Mouse (Mus musculus): ENCODE results near the gene Slc22a5.
"Not testable (repeated sequence)": the region's sequence is repeated elsewhere in the genome, so short reads cannot be mapped to it uniquely, and the experiment has no call there.

Slc22a5 gene

DNA sequence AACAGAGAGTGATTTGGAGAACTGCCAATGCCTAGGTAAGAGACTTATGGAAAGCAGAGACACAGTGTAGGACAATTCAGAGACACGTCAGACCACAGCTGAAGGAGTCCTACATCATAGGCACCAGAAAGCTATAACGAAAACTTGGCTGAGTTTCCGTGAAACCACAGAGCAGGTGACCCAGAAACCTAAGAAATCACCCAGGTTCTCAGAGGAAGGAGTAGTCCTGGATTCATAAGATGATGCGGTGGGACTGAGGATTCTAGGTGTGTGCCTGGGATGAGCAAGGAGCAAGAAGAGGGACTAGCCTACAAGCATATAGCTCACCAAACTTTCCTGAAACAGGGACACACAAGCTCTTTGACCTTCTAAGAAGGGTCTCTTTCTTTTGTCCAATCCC lies 3.2 kb downstream of the Slc22a5 start:
- DNase-seq (ENCODE audit: extremely low spot score): no peak

DNA sequence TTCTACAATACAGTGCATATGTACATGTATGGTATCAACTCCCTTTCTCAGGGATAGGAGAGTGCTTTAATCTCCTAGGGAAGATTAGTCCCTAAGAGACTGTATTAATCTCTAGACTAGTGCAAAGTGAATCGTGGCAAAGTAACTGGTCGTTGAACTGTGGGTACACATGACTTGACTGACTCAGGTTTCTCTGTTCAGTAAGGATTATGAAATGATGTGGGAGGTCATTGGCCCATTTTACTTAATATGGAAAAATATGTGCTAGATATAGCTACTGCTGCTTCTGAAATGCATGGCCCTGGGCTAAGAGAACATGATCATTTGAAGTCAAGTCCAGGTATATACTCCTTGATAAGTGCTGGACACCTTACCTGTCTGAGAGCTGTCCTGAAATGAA lies 8.2 kb downstream of the Slc22a5 start:
- no peak for DNase-seq (ENCODE audit: extremely low spot score)

DNA sequence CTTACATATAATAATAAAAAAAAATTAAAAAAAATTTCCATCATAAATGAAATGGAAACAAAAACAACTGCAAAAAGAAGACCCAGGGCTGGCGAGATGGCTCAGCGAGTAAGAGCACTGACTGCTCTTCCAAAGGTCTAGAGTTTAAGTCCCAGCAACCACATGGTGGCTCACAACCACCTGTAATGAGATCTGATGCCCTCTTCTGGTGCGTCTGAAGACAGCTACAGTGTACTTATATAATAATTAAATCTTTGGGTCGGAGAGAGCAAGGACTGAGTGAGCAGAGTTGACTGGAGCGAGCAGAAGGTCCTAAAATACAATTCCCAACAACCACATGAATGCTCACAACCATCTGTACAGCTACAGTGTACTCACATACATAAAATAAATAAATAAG lies 13.4 kb downstream of the Slc22a5 start:
- DNase-seq (ENCODE audit: extremely low spot score): not testable (repeated sequence)

DNA sequence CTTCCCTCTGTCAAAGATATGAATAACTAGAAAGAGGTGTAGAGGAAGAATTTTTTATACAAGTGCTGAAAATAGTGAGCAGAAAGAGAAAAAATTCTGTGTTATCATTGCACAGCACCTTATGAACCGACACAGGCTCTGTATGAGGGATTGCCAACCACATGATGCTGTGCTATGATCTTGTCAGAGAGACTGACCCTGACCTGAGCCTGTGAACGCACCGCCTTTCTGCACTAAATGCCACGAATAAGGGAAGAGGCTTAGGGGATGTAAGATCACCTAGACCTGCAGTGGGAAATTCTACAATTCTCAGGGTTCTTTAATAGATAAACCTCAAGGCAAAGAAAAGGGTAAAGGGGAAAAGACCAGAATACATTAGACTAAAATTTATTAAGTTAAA lies 15.0 kb downstream of the Slc22a5 start:
- no peak for DNase-seq (ENCODE audit: extremely low spot score)

DNA sequence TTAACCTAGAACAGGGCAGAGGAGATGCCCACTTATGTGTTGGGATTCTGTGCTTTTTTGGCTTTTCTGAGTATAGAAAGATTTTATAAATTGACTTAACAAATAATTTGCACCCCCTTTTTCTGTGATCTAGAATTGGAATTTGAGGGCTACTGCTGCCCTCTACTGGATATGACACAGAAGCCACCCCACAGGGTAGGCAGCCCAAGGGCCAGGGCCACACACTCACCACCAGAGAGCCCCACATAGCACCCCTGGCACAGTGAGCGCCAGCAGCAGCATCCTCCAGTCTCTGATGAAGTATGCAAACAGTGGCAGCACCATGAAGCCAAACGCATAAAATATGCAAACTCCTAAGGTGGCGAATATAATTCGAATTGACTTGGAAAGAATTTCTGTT lies 16.8 kb downstream of the Slc22a5 start:
- DNase-seq (ENCODE audit: extremely low spot score): no peak

DNA sequence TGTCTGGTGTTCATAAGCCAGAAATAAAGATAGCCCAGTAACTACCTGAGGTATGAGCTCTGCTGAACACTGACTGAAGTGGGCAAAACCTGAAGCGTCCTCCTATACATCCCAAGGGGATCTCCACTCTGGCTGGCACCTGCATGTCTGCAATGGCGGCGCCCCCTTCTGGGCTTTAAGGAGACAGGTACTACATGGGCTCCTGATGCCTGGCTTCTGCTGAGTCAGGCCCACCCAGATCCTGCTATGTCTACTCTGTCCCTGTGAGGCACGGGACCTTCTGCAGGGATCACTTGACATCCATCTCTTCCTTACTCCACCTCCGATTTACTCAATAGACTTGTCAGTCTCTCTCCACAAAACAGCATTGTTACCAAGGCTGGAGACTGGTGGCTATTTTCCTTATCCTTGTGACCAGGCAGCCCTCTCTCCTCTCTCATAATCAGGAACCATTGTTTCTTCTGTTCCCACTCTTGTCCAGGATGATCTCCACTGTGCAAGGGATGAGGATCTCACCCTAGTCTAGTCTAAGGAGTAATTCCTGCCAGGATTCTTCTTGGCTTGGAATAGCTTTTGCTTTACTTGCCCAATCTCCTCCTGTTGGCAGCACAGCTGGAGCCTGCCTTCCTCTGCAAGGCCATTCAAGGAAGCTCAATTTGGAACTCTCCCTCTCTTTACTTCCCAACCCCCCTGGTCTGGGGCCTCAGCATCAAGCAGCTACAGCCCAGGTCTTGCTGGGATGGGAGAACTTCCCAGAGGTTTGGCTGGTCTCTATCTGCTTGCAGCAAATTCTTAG lies 17.4 kb downstream of the Slc22a5 start:
- DNase-seq (ENCODE audit: extremely low spot score): not testable (repeated sequence)

DNA sequence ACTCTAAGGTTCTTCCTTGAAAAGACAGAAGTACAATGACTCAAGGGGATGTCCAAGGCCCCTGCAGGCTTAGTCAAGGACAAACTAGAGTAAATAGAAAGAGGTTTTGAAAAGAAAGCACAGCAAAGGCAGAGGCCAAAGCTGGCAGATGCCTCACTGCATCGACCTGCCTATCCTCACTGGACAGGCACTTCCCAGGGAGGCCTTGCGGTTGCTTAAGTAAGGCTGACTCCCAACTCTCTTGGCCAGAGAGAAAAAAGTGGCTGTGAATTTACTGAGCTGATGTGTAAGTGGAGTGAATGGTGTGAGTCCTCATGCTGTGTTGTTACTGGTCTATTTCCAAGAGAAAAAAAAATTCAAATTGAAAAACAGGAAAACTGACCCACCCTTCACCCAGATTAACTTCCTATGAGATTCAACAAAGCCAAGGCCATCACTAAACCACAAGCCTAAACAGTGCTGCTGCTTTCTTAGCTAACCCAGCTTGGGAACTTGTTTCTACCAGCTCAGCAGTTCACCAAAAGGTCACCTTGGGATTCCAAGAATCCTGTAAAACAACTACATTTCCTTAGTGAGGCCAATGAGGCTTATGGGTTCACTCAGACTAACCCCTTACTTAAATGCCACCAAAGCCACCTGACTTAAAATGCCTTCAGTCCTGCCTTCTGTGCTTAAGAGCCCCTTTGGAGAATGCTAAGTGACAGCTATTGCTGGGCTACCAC lies 19.5 kb downstream of the Slc22a5 start:
- DNase-seq (ENCODE audit: extremely low spot score): no peak

DNA sequence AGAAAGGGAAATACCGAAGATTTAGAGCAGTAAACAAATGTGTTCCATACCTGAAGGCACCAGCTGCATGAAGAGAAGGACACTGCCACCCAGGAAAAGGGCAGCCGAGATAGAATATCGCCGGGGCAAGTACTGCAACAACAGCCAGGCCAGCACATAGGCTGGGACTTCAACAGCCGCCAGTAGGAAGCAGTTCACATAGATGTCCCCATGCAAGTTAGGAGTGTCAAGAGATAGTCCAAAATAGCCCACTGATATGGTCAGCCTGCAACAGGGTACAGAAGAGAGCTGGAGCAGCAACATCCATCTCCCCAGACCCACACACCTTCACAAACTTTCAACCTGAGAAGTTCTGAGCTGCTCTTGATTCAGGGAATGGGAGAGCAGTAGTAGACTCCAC lies 22.3 kb downstream of the Slc22a5 start:
- DNase-seq (ENCODE audit: extremely low spot score): no peak

DNA sequence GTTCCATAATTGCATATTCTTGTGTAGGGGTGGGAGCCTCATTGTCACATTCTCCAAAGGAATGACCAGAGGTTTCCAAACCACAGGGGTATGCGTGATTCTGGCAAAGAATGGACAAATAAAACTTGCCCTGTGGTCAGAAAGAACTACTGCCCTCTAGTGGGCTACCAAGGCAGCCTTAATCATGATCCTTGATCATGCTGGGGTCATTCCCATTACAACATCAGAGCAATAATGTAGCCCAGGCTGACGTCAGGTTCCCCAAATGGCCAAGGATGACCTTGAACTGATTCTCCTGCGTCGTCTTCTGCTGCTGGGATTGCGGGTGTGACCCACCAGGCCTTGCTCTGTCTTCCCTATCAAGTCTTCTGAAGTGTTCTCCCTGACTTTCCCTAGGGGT lies 23.1 kb downstream of the Slc22a5 start:
- DNase-seq (ENCODE audit: extremely low spot score): not testable (repeated sequence)

DNA sequence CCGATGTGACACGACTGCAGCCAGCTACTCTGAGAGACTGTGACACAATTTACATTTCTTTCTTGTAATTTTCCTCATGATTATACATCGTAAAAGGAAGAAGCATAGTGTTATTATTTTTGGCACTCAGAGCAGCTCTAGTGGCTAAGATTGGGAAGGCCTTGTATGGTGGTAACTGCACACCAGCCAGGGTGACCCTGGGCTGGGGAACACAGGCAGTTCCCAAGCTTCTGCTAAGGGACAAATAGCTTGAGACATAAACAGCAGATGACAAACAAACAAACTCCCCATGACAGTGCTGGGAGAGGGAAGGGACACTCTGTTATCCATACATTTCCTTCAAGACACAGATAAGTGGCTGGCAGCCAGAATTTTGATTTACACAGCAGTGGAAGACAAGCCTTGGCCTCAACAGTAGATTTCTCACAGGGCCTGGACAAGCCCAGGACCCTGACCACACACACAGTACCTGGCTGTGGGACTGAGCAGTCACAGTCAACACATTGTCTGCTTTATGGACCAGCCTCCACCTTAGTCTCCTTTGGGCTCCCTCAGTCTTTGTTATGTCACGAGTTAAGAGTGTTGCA lies 26.6 kb downstream of the Slc22a5 start:
- not testable (repeated sequence) for DNase-seq (ENCODE audit: extremely low spot score)

DNA sequence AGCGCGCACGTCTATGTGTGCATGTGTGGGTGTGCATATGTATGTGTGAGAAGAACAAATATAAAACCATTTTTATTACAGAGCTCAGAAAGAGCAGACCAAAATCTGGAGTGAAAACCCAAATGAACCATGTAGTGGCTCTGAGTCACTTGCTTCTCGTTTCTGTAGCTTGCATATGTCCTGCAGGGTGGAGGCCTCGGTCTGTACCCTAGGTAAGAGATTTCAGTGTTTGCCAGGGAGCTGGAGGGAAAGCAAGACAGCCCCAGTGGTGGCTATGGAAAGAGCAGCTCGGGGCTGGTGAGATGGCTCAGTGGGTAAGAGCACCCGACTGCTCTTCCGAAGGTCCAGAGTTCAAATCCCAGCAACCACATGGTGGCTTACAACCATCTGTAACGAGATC lies 30.5 kb downstream of the Slc22a5 start:
- not testable (repeated sequence) for DNase-seq (ENCODE audit: extremely low spot score)

DNA sequence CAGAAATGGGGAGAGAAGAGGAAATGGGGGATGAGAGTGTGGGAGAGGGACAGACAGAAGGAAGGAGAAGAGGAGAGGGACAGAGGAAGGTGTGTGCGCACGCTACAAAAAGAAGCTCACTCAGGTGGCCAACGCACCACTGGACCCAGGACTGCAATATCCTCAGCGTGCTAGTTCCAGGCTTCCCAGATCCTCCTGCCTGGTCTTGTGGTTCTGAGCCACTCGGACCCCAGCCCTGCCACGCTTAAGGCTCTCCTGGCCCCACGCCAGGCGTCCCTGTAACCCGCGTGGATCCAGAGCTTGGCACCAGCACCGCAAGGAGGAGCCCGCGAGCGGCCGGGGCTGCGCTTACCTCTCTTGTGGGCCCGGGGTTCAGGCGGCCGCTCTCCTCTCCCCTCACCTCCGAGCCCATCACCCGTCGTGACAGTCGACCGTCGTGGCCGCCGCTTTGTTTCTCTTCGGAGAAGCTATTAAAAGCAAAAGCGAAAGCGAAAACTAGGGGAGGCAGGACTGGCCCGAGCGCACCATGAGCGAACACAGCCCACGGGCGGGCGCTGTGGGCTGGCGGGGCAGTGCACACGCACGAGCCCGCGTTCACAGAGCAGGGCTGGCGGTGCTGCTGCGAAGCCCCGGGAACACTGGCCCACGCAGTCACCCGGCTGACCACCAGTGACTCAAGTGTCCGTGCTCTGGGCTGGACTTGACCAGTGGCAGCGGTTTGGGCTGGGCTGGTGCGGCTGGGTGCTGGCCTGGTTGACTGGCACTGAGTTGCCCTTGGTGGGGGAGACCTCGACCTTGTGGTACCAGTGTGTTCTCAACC lies 32.5 kb downstream of the Slc22a5 start, which contains the start of gene Gm12216:
TSS of gene Gm12216 (minus strand) at position 496 of the 820 bp plus-strand sequence.
- peak; percentile 36 for DNase-seq (ENCODE audit: extremely low spot score)

DNA sequence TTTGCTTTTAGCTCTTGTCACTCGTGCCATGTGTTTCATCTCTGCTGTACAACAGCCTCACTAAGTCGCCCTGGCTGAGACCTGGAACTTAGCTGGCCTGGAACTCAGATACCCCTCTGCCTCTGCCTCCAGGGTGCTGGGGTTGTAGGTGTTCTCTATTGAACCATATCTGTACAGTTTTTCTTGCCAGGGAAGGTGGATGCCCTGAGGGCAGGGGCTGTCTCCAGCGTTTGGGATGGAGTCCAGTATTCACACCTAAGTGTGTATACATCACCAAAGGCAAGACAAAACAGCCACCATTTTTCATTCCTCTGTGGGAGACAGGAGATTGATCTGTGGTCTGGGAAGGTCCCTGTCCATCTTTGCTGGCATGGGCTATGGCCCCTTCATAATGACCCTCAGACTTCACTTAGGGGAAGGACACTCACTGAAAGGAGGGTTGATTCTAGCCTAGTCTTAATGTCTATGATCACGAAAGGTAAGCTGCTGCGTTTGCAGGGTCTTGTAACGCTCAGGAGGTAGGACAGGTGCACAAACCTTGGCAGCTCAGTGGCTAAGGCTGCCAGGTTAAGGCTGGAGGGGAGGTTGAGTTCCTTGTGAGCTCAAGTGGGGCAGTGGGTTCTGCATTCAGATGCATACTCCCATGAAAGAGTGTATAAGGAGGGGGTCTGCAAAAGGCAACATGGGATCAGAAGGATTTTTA lies 33.3 kb downstream of the Slc22a5 start:
- no peak for DNase-seq (ENCODE audit: extremely low spot score)

DNA sequence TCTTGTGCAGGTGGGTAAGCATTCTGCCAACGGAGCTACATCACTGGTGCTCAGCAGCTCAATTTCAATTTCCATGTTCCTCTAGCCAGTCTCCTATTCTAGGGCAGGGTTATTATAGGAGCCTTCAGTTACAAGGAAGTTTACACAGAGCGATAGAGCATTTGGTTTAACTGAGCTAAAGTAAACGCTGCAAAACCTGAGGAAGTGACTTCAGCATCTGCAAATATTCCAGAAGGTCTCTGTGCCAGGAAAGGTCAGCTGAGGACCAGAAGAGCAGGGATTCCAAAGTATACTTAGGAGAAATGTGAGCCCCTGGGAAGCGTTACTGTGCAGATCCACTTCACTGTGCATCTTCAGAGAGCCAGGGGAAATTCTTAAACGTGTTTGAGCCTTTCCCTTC lies 37.8 kb downstream of the Slc22a5 start:
- no peak for DNase-seq (ENCODE audit: extremely low spot score)

DNA sequence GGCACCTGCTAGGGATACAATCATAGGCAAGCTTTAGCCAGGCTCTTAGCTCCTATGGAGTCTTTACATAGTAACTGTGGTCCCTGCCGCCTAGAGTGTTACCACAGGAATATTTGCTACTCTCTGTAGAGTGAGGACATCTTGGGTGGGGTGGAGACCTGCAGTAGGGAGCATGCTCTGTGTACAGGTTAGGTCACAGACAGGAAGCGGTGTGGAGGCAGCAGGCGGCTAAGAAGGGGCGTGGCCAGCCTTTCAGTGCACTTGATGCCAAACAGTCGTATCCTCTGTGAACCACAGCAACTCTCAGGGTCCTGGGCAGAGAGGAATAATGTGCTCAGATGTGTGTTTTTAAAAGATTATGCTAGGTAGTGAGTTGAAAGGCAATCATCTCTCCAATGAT lies 39.7 kb downstream of the Slc22a5 start:
- no peak for DNase-seq (ENCODE audit: extremely low spot score)

DNA sequence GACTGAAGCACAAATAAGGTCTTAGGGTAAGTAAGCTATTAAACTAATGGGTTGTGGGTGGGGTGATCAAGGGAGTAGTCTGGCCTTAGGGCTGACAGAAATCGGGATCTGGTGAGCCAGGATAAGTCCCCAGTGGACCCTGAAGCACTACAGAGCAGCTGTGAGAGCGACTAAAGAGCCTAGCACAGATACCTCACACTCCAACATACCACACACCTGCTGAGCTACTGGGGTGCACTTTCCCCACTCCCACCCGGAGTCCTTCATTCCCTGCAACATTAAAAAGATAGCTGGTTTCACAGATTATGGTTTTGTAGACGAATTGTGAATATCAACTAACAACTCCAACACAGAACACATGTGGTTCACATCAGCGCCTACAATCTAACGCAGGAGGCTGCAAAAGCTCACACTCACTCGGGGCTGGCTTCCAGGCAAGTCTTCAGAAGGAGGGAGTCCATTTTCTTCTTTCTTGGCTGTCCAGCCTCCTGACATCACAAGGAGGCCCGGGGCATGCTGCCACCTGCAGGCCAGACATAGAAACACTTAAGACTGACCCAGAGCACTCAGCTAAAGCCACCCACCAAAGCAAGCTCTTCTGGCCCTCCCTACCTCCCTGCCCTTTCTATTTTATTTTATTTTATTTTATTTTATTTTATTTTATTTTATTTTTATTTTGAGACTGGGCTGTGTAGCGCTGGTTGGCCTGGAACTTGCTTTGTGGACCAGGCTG lies 41.7 kb downstream of the Slc22a5 start:
- peak; percentile 74 for DNase-seq (ENCODE audit: extremely low spot score)

DNA sequence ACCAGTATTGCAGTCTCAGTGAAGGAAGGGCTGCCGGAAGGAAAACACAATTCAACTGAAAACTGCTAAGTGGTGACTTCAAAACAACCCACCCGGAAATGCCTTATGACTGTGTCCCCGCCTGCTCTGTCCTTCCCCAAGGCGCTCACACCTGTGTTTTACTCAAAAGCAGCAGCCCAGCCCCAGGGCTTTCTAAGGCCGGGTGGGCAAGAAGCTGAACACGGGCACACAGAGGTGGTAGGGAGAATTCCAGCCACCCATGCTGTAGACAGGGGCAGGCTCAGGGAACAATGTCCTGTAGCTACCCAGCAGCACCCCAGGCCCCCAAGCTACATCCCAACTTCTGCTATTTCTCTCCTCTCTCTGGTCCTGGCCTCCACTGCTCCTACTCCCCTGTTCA lies 45.8 kb downstream of the Slc22a5 start:
- no peak for DNase-seq (ENCODE audit: extremely low spot score)

DNA sequence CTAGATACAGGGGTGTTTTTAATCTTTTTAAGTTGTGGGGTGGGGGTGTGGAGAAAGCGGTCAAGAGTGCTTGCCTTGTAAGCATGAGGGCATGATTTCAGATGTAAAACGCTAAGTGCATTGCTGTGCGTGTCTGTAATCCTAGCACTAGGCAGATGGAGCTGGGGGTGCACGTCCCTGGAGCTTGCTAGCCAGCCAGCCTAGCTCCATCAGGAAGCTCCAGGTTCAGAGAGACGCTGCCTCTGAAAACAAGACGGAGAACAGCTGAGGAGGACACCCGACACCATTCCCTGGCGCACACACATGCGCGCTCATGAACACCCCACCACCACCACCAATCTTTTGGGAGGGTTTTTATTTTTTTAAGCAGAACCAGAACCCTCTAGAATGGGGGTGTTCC lies 48.4 kb downstream of the Slc22a5 start:
- no peak for DNase-seq (ENCODE audit: extremely low spot score)

DNA sequence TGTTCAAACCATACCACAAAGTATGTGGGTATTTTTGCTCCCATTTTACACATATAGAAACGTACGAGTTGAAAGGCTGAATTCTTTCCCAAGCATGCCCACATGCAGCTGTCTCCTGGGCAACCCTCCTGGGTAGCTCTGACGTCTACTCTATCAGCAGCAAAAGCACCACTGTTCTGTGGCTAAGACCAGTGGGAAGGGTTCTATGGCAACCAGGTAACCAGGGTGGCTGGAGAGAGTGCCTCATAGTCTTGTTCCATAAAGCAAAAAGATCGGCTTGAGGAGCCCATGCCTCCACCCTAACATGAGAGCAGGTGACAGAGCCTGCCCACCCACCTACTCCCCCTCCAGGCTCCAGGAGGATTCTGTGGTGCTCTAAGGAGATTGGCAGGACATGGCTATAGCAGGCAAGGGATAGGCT lies 49.3 kb downstream of the Slc22a5 start:
- no peak for DNase-seq (ENCODE audit: extremely low spot score)

DNA sequence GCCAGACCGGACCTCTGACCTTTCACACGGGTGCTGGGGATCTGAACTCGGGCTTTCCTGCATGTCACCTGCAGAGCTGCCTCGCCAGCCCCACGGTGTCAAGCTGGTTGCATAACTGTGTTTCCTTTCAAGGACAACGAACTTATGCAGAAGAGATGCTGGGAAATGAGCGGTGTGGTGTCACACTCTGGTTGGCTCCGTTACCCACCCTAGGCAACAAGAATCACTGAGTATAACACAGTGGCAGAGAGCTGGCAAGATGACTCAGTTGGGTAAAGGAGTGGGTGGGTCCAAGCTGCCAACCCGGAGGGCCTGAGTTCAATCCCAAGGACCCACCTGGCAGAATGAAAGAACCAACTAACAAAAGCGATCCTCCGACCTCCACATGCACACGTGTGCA lies 49.9 kb downstream of the Slc22a5 start:
- DNase-seq (ENCODE audit: extremely low spot score): no peak
